Mouse (Mus musculus): ENCODE measurements around the gene Lhfpl2. TPM values are rescaled to one million over a fixed set of nuclear protein-coding genes. Genes with fewer than 3 reads are reported as not detected.

Gene Lhfpl2
- polyA plus RNA-seq, 1 experiment = 17.1 TPM

DNA sequence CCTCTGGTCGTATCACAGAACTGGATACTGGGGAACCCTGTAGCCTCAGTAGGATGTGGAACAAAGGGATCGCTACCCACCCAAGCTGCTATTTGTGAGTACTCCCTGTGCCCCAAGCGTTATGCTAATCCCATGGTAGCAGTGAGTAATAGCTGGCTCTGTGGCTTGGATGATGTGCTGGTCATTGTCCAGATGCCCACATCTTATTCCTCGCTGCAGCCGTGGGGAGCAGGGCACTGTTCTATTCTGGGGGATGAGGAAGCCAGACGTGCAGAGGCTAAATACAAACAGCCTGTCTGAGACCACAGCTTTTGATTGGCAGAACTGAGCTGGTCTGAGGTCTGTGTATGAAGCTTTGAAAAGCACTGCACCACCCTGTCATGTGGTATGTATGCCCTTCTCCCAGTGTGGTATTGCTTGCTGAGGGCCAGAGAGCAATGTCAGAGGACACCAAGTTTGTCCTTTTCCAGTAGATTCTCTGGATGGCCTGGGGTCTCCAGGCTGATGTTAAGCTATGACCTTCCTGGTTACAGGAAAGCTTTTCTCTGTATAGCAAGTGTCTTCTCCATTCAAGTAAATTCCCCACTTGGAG is 111.8 kb downstream of the Lhfpl2 start:
- DNase-seq (ENCODE audit: extremely low spot score in 1 of 2, low spot score in 1 of 2) = no peak

GRCm38 (mm10) chr13:94171612-94172011 is 114.0 kb downstream of the Lhfpl2 start:
- no peak for DNase-seq (ENCODE audit: extremely low spot score in 1 of 2, low spot score in 1 of 2)

- no peak for DNase-seq (ENCODE audit: extremely low spot score in 1 of 2, low spot score in 1 of 2)
Measured at GRCm38 (mm10) chr13:94172533-94173310, 115.1 kb downstream of the Lhfpl2 start.

DNA sequence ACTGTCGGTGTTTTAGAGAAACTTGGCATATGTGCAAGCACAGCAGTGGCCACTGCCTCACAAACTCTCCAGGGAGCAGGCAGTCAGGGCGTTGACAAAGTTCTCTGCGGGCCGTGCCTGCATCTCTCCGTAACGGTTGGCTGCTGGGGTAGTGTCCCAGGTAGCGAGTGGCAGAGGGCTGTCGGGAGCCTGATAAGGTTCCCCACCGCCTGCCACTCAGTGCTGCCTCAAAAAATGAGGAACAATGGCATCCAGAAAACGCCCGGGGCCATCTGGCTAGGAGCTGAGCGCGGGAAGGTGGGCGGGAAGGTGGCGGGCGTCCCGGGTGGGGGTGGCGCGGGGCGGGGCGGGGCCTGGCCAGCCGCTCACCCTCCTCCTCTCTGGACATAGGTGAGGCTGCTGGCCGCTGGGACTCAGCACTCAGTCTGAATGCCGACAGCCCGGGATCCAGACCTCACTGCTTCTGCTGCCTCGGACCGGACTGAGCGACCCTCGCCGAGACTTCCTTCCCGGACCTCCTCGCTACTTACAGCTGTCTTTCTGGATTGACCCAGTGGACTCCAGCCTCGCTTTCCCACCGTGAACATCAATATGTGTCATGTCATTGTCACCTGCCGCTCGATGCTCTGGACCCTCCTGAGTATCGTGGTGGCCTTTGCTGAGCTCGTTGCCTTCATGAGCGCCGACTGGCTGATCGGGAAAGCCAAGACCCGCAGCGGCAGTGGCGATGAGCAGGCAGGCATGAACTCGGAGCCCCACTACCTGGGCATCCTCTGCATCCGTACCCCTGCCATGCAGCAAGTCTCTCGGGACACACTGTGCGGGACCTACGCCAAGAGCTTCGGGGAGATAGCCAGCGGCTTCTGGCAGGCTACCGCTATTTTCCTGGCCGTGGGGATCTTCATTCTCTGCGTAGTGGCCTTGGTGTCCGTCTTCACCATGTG is 116.3 kb downstream of the Lhfpl2 start:
- no peak for DNase-seq (ENCODE audit: extremely low spot score in 1 of 2, low spot score in 1 of 2)

DNA sequence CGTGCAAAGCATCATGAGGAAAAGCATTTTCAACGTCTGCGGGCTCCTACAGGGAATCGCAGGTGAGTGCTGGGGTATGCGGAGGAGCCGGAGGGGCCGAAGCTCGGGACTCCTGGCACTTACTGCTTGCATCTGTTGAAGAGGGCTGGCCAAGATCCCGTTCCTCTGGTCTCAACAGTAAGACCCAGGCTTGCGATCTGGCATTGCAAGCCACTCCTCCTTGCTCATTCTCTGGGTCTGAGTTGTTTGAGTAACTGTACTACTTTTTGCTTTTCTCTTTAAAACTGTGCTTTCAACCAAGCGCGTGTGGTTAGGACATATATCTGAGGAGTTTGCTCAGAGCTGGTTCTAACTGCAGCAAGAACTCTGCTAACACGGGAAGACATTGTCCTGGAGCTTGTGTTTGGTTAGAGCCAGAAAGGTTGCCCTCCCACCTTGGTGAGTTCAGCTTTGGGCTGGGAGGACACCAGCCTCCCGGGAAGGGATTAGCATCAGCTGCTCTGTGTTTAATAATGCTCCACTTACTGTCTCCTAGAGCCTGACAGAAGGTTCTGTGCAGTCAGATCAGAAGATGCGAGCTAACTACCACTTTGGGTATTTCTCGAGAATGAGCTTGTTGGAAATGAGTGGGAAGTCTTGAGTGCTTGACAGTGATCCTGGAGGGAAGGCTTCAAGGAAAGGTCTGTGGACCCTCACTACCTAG is 117.1 kb downstream of the Lhfpl2 start:
- DNase-seq (ENCODE audit: extremely low spot score in 1 of 2, low spot score in 1 of 2) = no peak

GRCm38 (mm10) chr13:94175379-94176050 is 117.9 kb downstream of the Lhfpl2 start:
- DNase-seq (ENCODE audit: extremely low spot score in 1 of 2, low spot score in 1 of 2) = no peak

DNA sequence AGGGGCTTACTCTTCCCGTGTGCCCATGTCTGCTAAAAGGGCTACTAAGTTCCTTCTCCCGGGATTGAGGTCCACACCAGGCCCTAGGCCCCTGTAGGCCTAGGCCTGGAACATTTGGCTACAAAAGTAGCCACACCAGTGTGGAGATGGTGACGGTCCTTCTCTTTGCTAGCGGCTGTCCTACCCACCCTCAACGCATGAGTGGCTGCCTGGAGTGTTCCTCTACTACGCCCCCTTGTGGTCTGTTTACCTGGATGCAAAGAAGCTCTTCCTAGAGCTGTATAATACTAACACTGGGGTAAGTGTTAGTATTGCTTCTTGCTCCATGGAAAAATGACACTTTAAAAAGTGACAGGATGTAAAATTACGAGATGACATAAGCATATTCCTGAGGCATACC is 119.6 kb downstream of the Lhfpl2 start:
- no peak for DNase-seq (ENCODE audit: extremely low spot score in 1 of 2, low spot score in 1 of 2)

DNA sequence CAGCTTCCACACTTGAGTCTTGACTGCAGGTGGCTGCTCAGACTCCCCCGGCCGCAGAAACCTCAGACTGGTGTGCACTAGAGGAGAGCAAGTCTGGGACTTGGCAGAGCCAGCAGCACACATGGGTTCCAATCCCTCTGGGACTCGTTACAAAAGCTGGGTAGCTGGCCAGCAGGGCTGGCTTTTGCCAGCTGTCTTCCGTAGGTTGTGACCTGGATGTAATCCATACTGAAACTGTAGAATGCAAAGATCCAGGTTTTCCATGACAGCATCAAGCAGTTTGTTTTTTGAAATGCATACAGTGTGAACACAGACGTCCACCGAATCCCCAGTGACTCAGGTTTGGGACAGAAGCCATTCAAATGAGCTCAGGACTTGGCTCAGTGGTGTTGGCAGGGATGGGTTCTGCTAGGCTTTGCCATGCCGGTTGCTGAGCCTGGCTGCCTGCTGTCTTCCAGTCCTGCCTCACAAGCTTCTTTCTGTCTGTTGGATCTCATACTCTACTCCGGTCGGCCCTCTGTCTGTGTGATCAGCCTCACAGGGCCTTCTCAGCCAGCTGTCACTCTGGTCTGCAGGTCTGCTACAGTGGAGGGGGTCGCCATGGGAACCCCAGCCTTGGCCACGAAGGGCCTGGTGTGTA is 120.9 kb downstream of the Lhfpl2 start:
- DNase-seq (ENCODE audit: extremely low spot score in 1 of 2, low spot score in 1 of 2) = peak; percentile 58 to 80

DNA sequence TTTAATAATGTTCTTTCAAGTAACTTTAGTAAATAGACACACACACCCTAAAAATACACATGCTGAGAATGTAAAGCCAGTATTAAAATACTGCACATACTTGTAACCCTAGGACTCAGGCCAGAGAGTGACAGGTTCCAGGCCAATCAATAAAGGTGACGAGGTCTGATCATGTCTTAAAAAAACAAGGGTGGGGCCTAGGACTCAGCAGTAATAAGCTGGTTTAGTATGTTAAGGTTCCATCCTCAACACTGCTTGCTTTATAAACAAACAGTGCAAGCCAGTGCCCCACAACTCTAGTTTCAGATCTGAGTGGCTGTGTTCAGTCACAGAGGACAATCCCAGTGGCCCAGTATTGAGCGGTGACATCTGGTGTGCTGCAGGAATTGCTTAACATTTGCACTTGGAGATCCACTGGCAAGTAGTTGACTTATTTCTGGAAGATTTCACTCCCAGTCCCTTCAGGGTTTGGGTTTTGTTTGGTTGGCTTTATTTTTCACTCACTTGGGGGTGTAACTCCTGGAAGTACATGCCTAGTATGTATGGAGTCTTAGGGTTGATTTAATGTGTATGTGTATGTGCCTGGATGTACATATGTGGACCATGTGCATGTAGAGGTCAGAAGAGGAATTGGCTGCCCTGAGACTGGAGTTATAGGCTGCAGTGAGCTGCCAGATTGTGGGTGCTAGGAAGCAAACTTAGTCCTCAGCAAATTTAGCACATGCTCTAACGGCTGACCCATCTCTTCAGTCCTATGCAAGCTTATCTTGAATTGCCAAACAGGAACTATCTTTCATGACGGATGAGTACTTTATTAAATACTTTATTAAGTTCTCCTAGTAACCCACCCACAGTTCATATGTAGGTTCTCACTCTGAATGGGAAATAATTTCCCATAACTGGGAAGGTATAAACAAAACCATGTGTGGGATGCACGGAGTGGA is 123.2 kb downstream of the Lhfpl2 start:
- DNase-seq (ENCODE audit: extremely low spot score in 1 of 2, low spot score in 1 of 2) = no peak

DNA sequence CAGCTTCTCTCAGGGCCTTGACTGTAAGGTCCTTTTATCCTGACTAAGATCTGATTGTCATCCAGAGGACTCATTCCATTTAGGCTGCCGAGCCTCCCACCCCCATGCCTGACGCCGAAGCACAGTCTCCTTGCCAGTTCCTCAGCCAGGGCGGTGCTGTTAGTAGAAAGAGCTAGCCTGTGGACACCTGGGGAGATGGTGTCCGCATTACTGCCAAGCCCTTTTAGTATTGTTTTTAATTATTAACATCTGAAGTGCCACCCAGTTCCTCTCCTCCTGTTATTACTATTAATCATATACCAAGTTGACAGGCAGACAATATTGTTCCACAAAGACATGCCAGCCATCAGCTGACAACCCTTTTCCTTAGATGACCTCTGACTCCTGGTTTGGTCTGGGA is 124.4 kb downstream of the Lhfpl2 start:
- DNase-seq (ENCODE audit: extremely low spot score in 1 of 2, low spot score in 1 of 2) = no peak

DNA sequence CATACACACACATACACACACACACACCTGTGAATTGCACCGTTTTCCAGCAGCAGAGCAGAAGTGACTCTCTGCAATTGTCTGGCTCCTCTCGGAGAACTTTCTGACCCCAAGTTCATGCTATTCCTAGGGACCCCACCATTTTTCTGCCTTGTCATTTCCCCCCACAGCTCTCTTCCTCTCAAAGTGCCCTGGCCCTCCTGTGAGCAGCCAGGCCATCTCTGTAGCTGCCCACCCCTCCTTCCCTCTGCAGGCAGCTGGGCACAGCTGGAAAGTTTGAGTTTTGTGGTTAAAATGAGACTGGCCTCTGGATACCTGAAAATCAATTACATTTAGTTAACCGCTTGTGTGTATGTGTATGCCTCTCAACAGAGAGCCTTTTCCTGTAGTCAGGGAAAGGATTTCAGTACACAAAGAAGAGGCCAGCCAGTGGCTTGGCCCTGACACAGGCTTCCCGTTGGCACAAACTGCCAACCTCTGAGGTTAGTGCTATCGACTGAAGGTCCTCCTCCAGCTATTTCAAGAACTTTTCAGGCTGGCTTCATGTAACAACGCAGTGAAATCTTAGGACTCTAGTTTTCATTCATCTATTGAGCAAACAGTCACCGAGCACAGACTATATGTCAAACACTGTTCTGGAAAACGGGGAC is 125.9 kb downstream of the Lhfpl2 start:
- DNase-seq (ENCODE audit: extremely low spot score in 1 of 2, low spot score in 1 of 2) = no peak

DNA sequence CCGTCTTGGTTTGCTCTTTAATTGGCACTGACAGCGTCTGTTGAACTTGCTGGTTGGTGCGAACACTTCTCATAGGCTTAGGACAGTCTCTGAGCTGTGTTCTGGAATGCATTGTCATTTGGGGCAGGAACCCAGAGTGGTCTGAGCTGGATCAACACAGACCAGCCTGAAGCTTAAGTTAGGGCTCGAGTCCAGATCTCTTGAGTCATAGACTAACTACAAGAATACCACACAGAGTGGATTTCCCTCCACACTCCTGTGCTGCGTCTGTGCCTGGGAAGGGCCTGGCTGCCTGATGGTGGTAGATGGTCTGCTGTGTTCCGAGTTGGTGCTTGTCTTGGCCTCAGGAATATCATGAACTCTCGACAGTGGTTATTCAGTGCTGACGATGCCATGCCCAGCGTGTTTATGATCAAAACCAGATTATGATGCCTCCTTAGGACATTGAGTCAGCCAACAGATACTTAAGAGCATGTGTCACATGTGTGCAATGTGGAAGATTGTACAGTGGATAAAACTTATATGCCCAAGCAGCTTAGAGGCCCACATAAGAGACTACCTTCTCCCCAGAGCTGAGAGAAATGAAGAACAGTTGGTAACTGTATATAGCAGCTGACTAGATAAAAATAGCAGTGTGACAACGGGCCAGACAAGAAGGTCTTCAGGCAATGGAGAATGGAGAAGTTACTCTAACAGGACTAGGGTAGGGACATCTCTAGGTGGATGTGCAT is 127.3 kb downstream of the Lhfpl2 start:
- no peak for DNase-seq (ENCODE audit: extremely low spot score in 1 of 2, low spot score in 1 of 2)

- no peak for DNase-seq (ENCODE audit: extremely low spot score in 1 of 2, low spot score in 1 of 2)
Measured at GRCm38 (mm10) chr13:94185631-94186030, 128.0 kb downstream of the Lhfpl2 start.

GRCm38 (mm10) chr13:94188200-94189086 is 130.8 kb downstream of the Lhfpl2 start:
- DNase-seq (ENCODE audit: extremely low spot score in 1 of 2, low spot score in 1 of 2) = no peak

GRCm38 (mm10) chr13:94190386-94190785 is 132.8 kb downstream of the Lhfpl2 start:
- DNase-seq (ENCODE audit: extremely low spot score in 1 of 2, low spot score in 1 of 2) = no peak

GRCm38 (mm10) chr13:94193227-94193626 is 135.6 kb downstream of the Lhfpl2 start:
- no peak for DNase-seq (ENCODE audit: extremely low spot score in 1 of 2, low spot score in 1 of 2)

Measured in frontal cortex, adult 2 months (tissue).